Mouse (Mus musculus): ENCODE measurements around the gene Clic1.

DNA sequence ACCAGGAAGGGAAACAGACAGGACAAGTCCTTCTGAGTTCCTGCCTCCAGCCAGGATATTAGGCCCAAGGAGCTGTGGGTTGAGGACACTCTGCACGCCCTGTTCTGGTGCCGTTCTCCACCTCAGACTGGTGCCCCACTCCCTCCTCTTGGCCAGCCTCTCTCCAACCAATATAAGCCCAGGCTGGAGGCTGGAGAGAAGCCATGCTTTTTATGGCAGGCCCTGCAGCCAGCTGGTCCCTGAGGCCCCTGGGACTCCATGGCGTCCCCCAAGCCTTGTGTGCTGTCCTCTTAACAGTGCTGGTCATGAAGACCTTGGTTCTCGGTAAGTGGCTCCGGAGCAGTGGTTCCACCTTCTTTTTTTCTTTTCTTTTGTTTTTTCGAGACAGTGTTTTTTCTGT, 58.3 kb downstream of the Clic1 start, which contains the start of gene Ly6g5c:
- TF ChIP-seq CTCF (IDR thresholded peaks at IDR 0.05), result no peak
- TF ChIP-seq POLR2A (IDR thresholded peaks at IDR 0.05; ENCODE audit: insufficient read depth, low read depth, low read length), result no peak
